Mouse (Mus musculus) heart, embryonic 16.5 days (tissue): ENCODE data around the gene Trpv4. TPM values are rescaled to one million over a fixed set of nuclear protein-coding genes. Genes with fewer than 3 reads are reported as not detected.

Experiments
- ATAC-seq: fragments of 200-750 bp; cut with Nextera tagmentation; replicated peaks from 2 replicates; pipeline ENCODE4 v1.8.0; 2017; ENCODE audit warnings: moderate number of reproducible peaks; ENCODE audit not compliant: insufficient read depth, low FRiP score; ENCODE audit errors: extremely low read depth
- H3K27ac ChIP-seq: fragments of 300-500 bp; sonication (generic); 2 replicates; pipeline ENCODE4 v1.5.1; 2014; ENCODE audit warnings: mild to moderate bottlenecking, low read length, control low read depth, moderate library complexity
- H3K27me3 ChIP-seq: fragments of 300-500 bp; sonication (generic); 2 replicates; pipeline ENCODE4 v1.6.1; 2014; ENCODE audit warnings: low read length, mixed read lengths; ENCODE audit not compliant: control insufficient read depth, insufficient read depth
- H3K36me3 ChIP-seq: fragments of 300-500 bp; sonication (generic); 2 replicates; pipeline ENCODE4 v1.6.1; 2014; ENCODE audit not compliant: control insufficient read depth, insufficient read depth
- H3K4me1 ChIP-seq: fragments of 300-500 bp; sonication (generic); 2 replicates; pipeline ENCODE4 v1.6.1; 2014; ENCODE audit warnings: low read length, mixed read lengths; ENCODE audit not compliant: control insufficient read depth, insufficient read depth
- H3K4me2 ChIP-seq: fragments of 300-500 bp; sonication (generic); 2 replicates; pipeline ENCODE4 v1.6.1; 2014; ENCODE audit warnings: low read depth, mild to moderate bottlenecking, control low read depth, low read length
- H3K4me3 ChIP-seq: fragments of 300-500 bp; sonication (generic); 2 replicates; pipeline ENCODE4 v1.5.1; 2014; ENCODE audit warnings: mild to moderate bottlenecking, control low read depth, low read length
- H3K9ac ChIP-seq: fragments of 300-500 bp; sonication (generic); 2 replicates; pipeline ENCODE4 v1.6.1; 2014; ENCODE audit warnings: low read length, control low read depth
- H3K9me3 ChIP-seq: fragments of 300-500 bp; sonication (generic); replicated peaks from 2 replicates; pipeline ENCODE4 v1.6.1; 2016; ENCODE audit warnings: low read length; ENCODE audit not compliant: control insufficient read depth
- WGBS: fragments of 180-500 bp; shearing (Covaris S2); extraction: QIAGEN DNeasy Blood & Tissue Kit; methylation state at CpG from one replicate; pipeline ENCODE4 v1.1.7; 2014; 5-methylcytosine and 5-hydroxymethylcytosine counted together
- polyA plus RNA-seq: library from polyadenylated mRNA; unstranded; fragments of >200 nt; fragmentation: Nextera tagmentation; extraction: Ambion mirVana; gene quantifications from 2 replicates; pipeline ENCODE4 v1.2.1, GENCODE M21; 2015

The Trpv4 gene
- polyA plus RNA-seq, 1 experiment from 2014 or later: 1.1 TPM

- peaks cover 15% of the 10 kb centered on the region for H3K27me3 ChIP-seq
- no peaks in the 10 kb centered on the region for H3K36me3 ChIP-seq
- H3K9me3 ChIP-seq: no peaks in the 10 kb centered on the region
- H3K4me3 ChIP-seq: no peak overlapping the region
- whole genome bisulfite sequencing: 79% methylated on average over 5 of the region's 5 CpGs
- peaks cover 6% of the 10 kb centered on the region for H3K4me1 ChIP-seq
- ATAC-seq: no peak
- no peak overlapping the region for H3K4me2 ChIP-seq
- no peak overlapping the region for H3K9ac ChIP-seq
- no peak overlapping the region for H3K27ac ChIP-seq
These were observed 12.3 kb downstream of the Trpv4 start for GRCm38 (mm10) chr5:114645916-114646315.

- Histone ChIP-seq H3K4me3 (no peak overlapping the region), H3K36me3 (no peaks in the 10 kb centered on the region), H3K27me3 (peaks cover 13% of the 10 kb centered on the region; the same call in 1 of the 2 replicates), H3K9me3 (no peaks in the 10 kb centered on the region), H3K4me1 (peaks cover 6% of the 10 kb centered on the region), H3K9ac (no peak overlapping the region), H3K4me2 (no peak overlapping the region), H3K27ac (no peak overlapping the region)
- no peak for ATAC-seq
- 30% methylated on average over 6 of the region's 6 CpGs for WGBS
These were observed 13.3 kb downstream of the Trpv4 start for GRCm38 (mm10) chr5:114644918-114645317.

- Histone ChIP-seq H3K4me2 (no peak overlapping the region), H3K27ac (no peak overlapping the region), H3K9ac (no peak overlapping the region), H3K36me3 (no peaks in the 10 kb centered on the region), H3K4me3 (no peak overlapping the region), H3K9me3 (no peaks in the 10 kb centered on the region), H3K4me1 (no peaks in the 10 kb centered on the region), H3K27me3 (peaks cover 19% of the 10 kb centered on the region; the same call in 1 of the 2 replicates)
- 74% methylated on average over 10 of the region's 10 CpGs for WGBS
- no peak for ATAC-seq
These were observed 17.4 kb downstream of the Trpv4 start for GRCm38 (mm10) chr5:114640809-114641208.

- ATAC-seq: peak; percentile 57; the same call in 1 of the 2 replicates
- Histone ChIP-seq H3K27ac (no peak overlapping the region), H3K9ac (no peak overlapping the region), H3K27me3 (peaks cover 17% of the 10 kb centered on the region; the same call in 1 of the 2 replicates), H3K4me3 (no peak overlapping the region), H3K9me3 (no peaks in the 10 kb centered on the region), H3K4me1 (no peaks in the 10 kb centered on the region), H3K4me2 (peak overlapping the region; percentile 24; the same call in 1 of the 2 replicates), H3K36me3 (no peaks in the 10 kb centered on the region)
- WGBS: 22% methylated on average over 7 of the region's 7 CpGs
These were observed 18.6 kb downstream of the Trpv4 start for GRCm38 (mm10) chr5:114639645-114639957.

- ATAC-seq: peak; percentile 80; the same call in 1 of the 2 replicates
- Histone ChIP-seq H3K27me3 (peaks cover 16% of the 10 kb centered on the region; the same call in 1 of the 2 replicates), H3K4me2 (peak overlapping the region; percentile 29; the same call in 1 of the 2 replicates), H3K4me1 (no peaks in the 10 kb centered on the region), H3K4me3 (no peak overlapping the region), H3K36me3 (no peaks in the 10 kb centered on the region), H3K27ac (no peak overlapping the region), H3K9me3 (no peaks in the 10 kb centered on the region), H3K9ac (no peak overlapping the region)
- 14% methylated on average over 22 of the region's 22 CpGs for WGBS
These were observed 19.2 kb downstream of the Trpv4 start for GRCm38 (mm10) chr5:114638769-114639644.

GRCm38 (mm10) chr5:114636091-114636490 is 22.1 kb downstream of the Trpv4 start:
- no peak for ATAC-seq
- Histone ChIP-seq H3K4me3 (no peak overlapping the region), H3K36me3 (no peaks in the 10 kb centered on the region), H3K4me1 (no peaks in the 10 kb centered on the region), H3K9me3 (no peaks in the 10 kb centered on the region), H3K9ac (no peak overlapping the region), H3K27ac (no peak overlapping the region), H3K4me2 (no peak overlapping the region), H3K27me3 (peaks cover 13% of the 10 kb centered on the region; the same call in 1 of the 2 replicates)
- 71% methylated on average over 25 of the region's 25 CpGs for WGBS

- Histone ChIP-seq H3K36me3 (no peaks in the 10 kb centered on the region), H3K27me3 (no peaks in the 10 kb centered on the region), H3K4me1 (no peaks in the 10 kb centered on the region), H3K4me2 (no peak overlapping the region), H3K9ac (no peak overlapping the region), H3K9me3 (no peaks in the 10 kb centered on the region), H3K27ac (no peak overlapping the region), H3K4me3 (no peak overlapping the region)
- 48% methylated on average over 2 of the region's 2 CpGs for WGBS
- no peak for ATAC-seq
These were observed 26.9 kb downstream of the Trpv4 start for GRCm38 (mm10) chr5:114631336-114631735.

- H3K4me2 ChIP-seq: no peak overlapping the region
- 21% methylated on average over 3 of the region's 3 CpGs for WGBS
- no peak overlapping the region for H3K4me3 ChIP-seq
- H3K27ac ChIP-seq: no peak overlapping the region
- H3K27me3 ChIP-seq: no peaks in the 10 kb centered on the region
- no peaks in the 10 kb centered on the region for H3K9me3 ChIP-seq
- no peaks in the 10 kb centered on the region for H3K4me1 ChIP-seq
- ATAC-seq: no peak
- H3K9ac ChIP-seq: no peak overlapping the region
- no peaks in the 10 kb centered on the region for H3K36me3 ChIP-seq
These were observed 32.6 kb downstream of the Trpv4 start for GRCm38 (mm10) chr5:114625590-114625989.

- no peak overlapping the region for H3K4me3 ChIP-seq
- no peaks in the 10 kb centered on the region for H3K27me3 ChIP-seq
- H3K4me1 ChIP-seq: no peaks in the 10 kb centered on the region
- ATAC-seq: no peak
- no peak overlapping the region for H3K27ac ChIP-seq
- no peaks in the 10 kb centered on the region for H3K9me3 ChIP-seq
- 34% methylated on average over 6 of the region's 6 CpGs for WGBS
- H3K9ac ChIP-seq: no peak overlapping the region
- H3K4me2 ChIP-seq: no peak overlapping the region
- H3K36me3 ChIP-seq: no peaks in the 10 kb centered on the region
These were observed 37.9 kb downstream of the Trpv4 start for GRCm38 (mm10) chr5:114620305-114620704.
